Mouse (Mus musculus) left cerebral cortex, adult 2 months (tissue): ENCODE measurements around the gene Mex3b. TPM values are rescaled to one million over a fixed set of nuclear protein-coding genes. Genes with fewer than 3 reads are reported as not detected.

ENCODE experiments used
- DNase-seq, 2 experiments: peaks; one replicate each; pipeline ENCODE4 v3.0.0; 2021 to 2022; ENCODE audit warnings: low spot score in 2 of 2, mixed read lengths in 1 of 2; ENCODE audit errors: extremely low spot score in 1 of 2
- H3K27ac ChIP-seq: fragments of 200-600 bp; 2 replicates; pipeline ENCODE4 v1.8.1; 2022
- H3K4me3 ChIP-seq: fragments of 200-600 bp; 2 replicates; pipeline ENCODE4 v1.8.1; 2022
- CTCF ChIP-seq: fragments of 200-600 bp; IDR thresholded peaks from 2 replicates; pipeline ENCODE4 v1.8.1; 2022; ENCODE audit warnings: antibody characterized with exemption, mild to moderate bottlenecking, moderate library complexity
- intact Hi-C: fragments of 180-260 bp; cut with DNase I; formaldehyde crosslinking; loops from one replicate; pipeline ENCODE4 v1.15.1; 2025
- total RNA-seq, 2 experiments: library from RNA; stranded (reverse); gene quantifications; 2 replicates each; pipeline ENCODE4 v1.2.3; 2021

Gene Mex3b
- total RNA-seq, 2 experiments from 2014 or later: 18.3 to 24.4 TPM

GRCm38 (mm10) chr7:82899459-82900297 lies 32.5 kb downstream of the Mex3b start:
- Histone ChIP-seq H3K27ac (no peak overlapping the region), H3K4me3 (no peak overlapping the region)
- TF ChIP-seq CTCF: no peak
- intact Hi-C loops: no loop called here
- no peak for DNase-seq

- Histone ChIP-seq H3K4me3 (no peak overlapping the region), H3K27ac (no peak overlapping the region)
- DNase-seq: no peak
- no peak for TF ChIP-seq CTCF
- intact Hi-C loops: no loop called here
These were observed 35.9 kb downstream of the Mex3b start for GRCm38 (mm10) chr7:82903006-82903405.

GRCm38 (mm10) chr7:82905527-82905926 lies 38.4 kb downstream of the Mex3b start:
- TF ChIP-seq CTCF: no peak
- no peak for DNase-seq
- intact Hi-C loops: no loop called here
- no peak overlapping the region for H3K27ac ChIP-seq
- H3K4me3 ChIP-seq: no peak overlapping the region

DNA sequence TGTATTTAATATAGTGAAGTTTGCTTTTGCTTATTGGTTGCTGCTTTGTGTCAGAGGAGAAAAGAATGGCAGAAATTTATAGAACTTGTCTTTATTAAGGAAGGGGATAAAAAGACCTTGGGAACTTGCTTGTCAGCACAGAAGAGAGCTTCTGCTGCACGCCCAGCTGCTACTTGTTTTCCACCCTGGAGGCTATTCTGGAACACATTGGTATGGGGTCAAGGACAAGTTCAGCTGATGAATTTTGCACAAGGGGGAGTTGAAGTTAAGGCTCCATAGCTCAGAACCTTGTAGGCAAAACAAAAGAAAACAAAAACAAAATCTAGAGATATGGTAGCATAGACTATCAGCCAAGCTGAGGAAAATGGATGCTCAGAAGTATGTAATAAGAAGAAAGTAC lies 39.9 kb downstream of the Mex3b start:
- TF ChIP-seq CTCF: no peak
- DNase-seq: no peak
- intact Hi-C loops: no loop called here
- Histone ChIP-seq H3K27ac (no peak overlapping the region), H3K4me3 (no peak overlapping the region)

DNA sequence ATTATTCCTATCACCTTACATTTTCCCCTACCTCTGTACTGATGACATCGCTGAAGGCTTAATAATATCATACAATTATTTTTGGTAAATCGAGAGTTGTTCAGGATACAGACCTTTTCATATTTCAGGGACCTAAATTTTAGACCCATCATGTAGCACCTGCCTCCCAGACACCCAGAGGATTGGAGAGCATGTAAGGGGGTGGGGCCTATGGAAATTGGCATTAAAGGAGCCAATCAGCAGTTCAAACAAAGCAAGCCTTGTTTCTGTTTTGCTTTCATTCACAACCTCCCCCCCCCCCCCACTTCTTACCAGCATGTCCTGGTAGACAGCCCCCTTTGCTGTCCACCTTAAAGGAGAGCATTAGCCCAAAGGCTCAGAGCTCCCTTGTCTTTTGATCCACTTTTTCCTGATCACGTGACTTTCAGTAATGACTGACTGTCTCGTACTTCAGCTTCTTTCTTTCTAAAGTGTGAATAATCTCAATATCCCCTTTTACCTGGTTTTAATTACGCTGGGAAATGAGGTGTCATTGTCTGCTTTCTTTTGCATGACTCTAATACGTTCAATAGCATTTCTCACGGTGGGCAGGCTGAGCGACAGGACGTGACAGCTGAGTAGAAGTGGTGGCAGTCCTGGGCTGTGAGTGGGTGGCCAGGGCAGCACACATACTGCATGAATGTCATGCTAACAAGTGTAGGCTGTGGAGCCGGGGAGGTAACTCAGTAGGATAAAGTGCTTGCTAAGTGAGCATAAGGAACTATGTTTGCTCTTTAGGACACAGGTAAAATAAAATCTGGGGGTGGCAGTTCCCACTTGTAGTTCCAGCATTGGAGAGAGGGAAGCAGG lies 43.6 kb downstream of the Mex3b start:
- intact Hi-C loops: no loop called here
- Histone ChIP-seq H3K4me3 (no peak overlapping the region), H3K27ac (no peak overlapping the region)
- no peak for DNase-seq
- TF ChIP-seq CTCF: no peak

- H3K4me3 ChIP-seq: no peak overlapping the region
- no peak for TF ChIP-seq CTCF
- intact Hi-C loops: no loop called here
- H3K27ac ChIP-seq: no peak overlapping the region
- no peak for DNase-seq
These were observed 44.4 kb downstream of the Mex3b start for GRCm38 (mm10) chr7:82911501-82911900.

DNA sequence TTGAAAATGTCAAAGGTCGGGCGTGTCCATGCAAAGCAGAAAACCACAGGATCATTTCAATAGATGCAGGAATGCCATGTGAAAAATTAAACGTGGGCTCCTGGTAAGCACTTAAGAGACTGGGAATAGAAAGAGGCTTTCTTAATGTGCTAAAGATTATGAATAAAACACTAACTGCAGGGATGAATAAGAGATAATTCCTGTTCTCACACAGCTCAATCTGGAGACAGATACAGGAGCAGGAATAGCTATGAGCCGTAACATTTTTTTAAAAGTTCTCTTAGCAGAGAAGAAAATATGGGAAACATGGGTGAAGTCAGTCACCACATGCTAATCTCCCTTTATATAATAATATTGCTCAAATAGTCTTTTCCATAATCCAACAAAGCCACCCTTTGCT lies 47.2 kb downstream of the Mex3b start:
- H3K27ac ChIP-seq: no peak overlapping the region
- no peak for TF ChIP-seq CTCF
- DNase-seq: no peak
- intact Hi-C loops: no loop called here
- H3K4me3 ChIP-seq: no peak overlapping the region

Other genes with a start within 250 kb of the Mex3b start
- gene Saxo2, start 218.8 kb upstream of the Mex3b start, total RNA-seq: 1 to 10 TPM; 8.2 to 8.6 TPM
- 10 to 100 TPM; 15.1 to 18.2 TPM for gene Efl1, start 218.7 kb upstream of the Mex3b start, total RNA-seq